Mouse (Mus musculus): ENCODE measurements around the gene Palm2. TPM values are rescaled to one million over a fixed set of nuclear protein-coding genes. Genes with fewer than 3 reads are reported as not detected.

Palm2 gene
- total RNA-seq, 1 experiment = 1.8 TPM

DNA sequence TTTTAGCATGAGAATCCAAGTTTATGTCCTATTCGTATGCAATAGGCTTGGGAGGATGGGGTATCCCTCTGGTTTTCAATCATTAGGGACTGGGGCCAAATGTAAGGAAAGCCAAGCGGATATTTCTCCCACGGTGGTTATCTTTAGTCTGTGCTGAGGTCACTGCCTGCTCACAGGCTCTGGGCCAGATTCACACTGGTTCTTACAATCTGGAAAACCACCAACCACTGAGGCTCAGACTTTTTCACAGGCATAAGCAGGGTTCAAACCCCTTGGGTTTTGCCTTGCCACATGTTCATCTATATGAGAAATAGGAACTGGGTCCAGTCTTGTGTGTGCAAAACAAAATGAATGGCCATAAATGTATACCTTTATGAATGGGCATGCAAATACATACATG, 90.4 kb downstream of the Palm2 start:
- DNase-seq (ENCODE audit: low read depth, low spot score) = no peak
- Histone ChIP-seq H3K27ac (ENCODE audit: insufficient read depth, low read depth, low read length, poor library complexity, severe bottlenecking) (no peak overlapping the region), H3K9ac (ENCODE audit: insufficient read depth, low read depth, low read length, poor library complexity, severe bottlenecking) (no peak overlapping the region), H3K36me3 (ENCODE audit: control insufficient read depth, insufficient read depth, low read length, poor library complexity, severe bottlenecking) (no peaks in the 10 kb centered on the region), H3K9me3 (ENCODE audit: control insufficient read depth, insufficient read depth, low read depth, low read length) (no peaks in the 10 kb centered on the region), H3K4me1 (ENCODE audit: control insufficient read depth in 2 of 2, insufficient read depth in 2 of 2, low read length in 2 of 2, poor library complexity in 1 of 2) (0 out of 4 replicates have a peak, but pooled peaks cover 0 to 2% of the 10 kb centered on the region in 2 experiments), H3K4me3 (ENCODE audit: insufficient read depth in 1 of 2, low read depth in 1 of 2, low read length in 2 of 2, poor library complexity in 1 of 2, severe bottlenecking in 1 of 2) (no peak overlapping the region)
- TF ChIP-seq CHD2 (IDR thresholded peaks at IDR 0.05; ENCODE audit: low read depth, low read length) (no peak), ZC3H11A (IDR thresholded peaks at IDR 0.05; ENCODE audit: borderline replicate concordance, low read depth, low read length) (no peak), HCFC1 (IDR thresholded peaks at IDR 0.05; ENCODE audit: borderline replicate concordance, insufficient read depth, low read length) (no peak), ZNF384 (IDR thresholded peaks at IDR 0.05; ENCODE audit: low read depth, low read length) (no peak), MAFK (IDR thresholded peaks at IDR 0.05; ENCODE audit: insufficient read depth, low read depth, low read length) (no peak)
- in situ Hi-C loops (cut with MboI; ENCODE audit: low sequenced_read_pairs in 2 of 2, unreplicated experiment in 2 of 2) = no loop called here

- Histone ChIP-seq H3K4me1 (ENCODE audit: control insufficient read depth in 2 of 2, insufficient read depth in 2 of 2, low read length in 2 of 2, poor library complexity in 1 of 2) (0 out of 4 replicates have a peak, but pooled peaks cover 0 to 2% of the 10 kb centered on the region in 2 experiments), H3K27ac (ENCODE audit: insufficient read depth, low read depth, low read length, poor library complexity, severe bottlenecking) (no peak overlapping the region), H3K9ac (ENCODE audit: insufficient read depth, low read depth, low read length, poor library complexity, severe bottlenecking) (no peak overlapping the region), H3K9me3 (ENCODE audit: control insufficient read depth, insufficient read depth, low read depth, low read length) (no peaks in the 10 kb centered on the region), H3K4me3 (ENCODE audit: insufficient read depth in 1 of 2, low read depth in 1 of 2, low read length in 2 of 2, poor library complexity in 1 of 2, severe bottlenecking in 1 of 2) (no peak overlapping the region), H3K36me3 (ENCODE audit: control insufficient read depth, insufficient read depth, low read length, poor library complexity, severe bottlenecking) (no peaks in the 10 kb centered on the region)
- no peak for TF ChIP-seq MAFK (IDR thresholded peaks at IDR 0.05; ENCODE audit: insufficient read depth, low read depth, low read length)
- TF ChIP-seq ZNF384 (IDR thresholded peaks at IDR 0.05; ENCODE audit: low read depth, low read length) = no peak
- no peak for TF ChIP-seq CHD2 (IDR thresholded peaks at IDR 0.05; ENCODE audit: low read depth, low read length)
- TF ChIP-seq ZC3H11A (IDR thresholded peaks at IDR 0.05; ENCODE audit: borderline replicate concordance, low read depth, low read length) = no peak
- TF ChIP-seq HCFC1 (IDR thresholded peaks at IDR 0.05; ENCODE audit: borderline replicate concordance, insufficient read depth, low read length) = no peak
- in situ Hi-C loops (cut with MboI; ENCODE audit: low sequenced_read_pairs in 2 of 2, unreplicated experiment in 2 of 2) = no loop called here
- no peak for DNase-seq (ENCODE audit: low read depth, low spot score)
Measured at GRCm38 (mm10) chr4:57525221-57526011, 91.4 kb downstream of the Palm2 start.

DNA sequence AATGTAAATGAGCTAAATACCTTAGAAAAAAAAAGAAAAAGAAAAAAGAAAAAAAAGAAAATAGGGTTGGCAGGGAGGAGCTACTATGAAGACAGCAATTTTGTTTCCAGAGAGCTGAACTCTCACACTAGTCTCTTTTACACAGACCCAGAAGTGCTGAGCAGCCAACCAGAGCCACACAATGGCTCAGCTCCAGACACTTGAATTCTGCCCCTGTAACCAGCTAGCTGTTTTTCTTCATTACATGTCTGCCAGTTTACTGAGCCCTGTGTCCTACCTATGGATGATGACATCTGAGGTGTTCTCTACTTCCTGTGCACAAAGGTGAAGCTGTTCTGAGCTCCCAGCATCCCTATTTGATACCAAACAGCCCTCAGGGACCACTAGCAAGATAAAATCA, 94.2 kb downstream of the Palm2 start:
- Histone ChIP-seq H3K4me3 (ENCODE audit: insufficient read depth in 1 of 2, low read depth in 1 of 2, low read length in 2 of 2, poor library complexity in 1 of 2, severe bottlenecking in 1 of 2) (no peak overlapping the region), H3K4me1 (ENCODE audit: control insufficient read depth in 2 of 2, insufficient read depth in 2 of 2, low read length in 2 of 2, poor library complexity in 1 of 2) (0 out of 4 replicates have a peak, but pooled peaks cover 0 to 2% of the 10 kb centered on the region in 2 experiments), H3K9me3 (ENCODE audit: control insufficient read depth, insufficient read depth, low read depth, low read length) (no peaks in the 10 kb centered on the region), H3K36me3 (ENCODE audit: control insufficient read depth, insufficient read depth, low read length, poor library complexity, severe bottlenecking) (no peaks in the 10 kb centered on the region), H3K9ac (ENCODE audit: insufficient read depth, low read depth, low read length, poor library complexity, severe bottlenecking) (no peak overlapping the region), H3K27ac (ENCODE audit: insufficient read depth, low read depth, low read length, poor library complexity, severe bottlenecking) (no peak overlapping the region)
- in situ Hi-C loops (cut with MboI; ENCODE audit: low sequenced_read_pairs in 2 of 2, unreplicated experiment in 2 of 2) = no loop called here
- DNase-seq (ENCODE audit: low read depth, low spot score) = no peak
- TF ChIP-seq CHD2 (IDR thresholded peaks at IDR 0.05; ENCODE audit: low read depth, low read length) (no peak), ZC3H11A (IDR thresholded peaks at IDR 0.05; ENCODE audit: borderline replicate concordance, low read depth, low read length) (no peak)

DNA sequence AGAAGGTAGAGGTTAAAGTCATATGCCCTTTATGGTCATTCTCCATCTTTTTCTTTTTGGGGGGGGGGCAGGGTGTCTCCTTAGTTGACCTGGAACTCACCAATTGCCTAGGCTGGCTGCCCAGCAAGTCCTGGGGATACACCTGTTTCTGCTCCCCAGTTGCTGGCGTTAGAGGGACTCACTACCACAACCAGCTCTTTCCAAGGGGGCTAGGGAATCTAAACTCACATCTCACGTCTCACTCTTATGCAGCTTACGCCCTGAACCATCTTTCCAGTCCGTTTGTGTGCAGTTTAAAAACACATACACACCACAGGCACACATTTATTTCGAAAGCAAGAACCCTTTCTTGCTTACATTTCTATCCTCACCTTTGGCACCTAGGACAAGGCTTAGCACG, 99.6 kb downstream of the Palm2 start:
- no peaks in the 10 kb centered on the region; a peak in 1 of 4 replicates for H3K4me1 ChIP-seq (ENCODE audit: control insufficient read depth in 2 of 2, insufficient read depth in 2 of 2, low read length in 2 of 2, poor library complexity in 1 of 2)
- H3K9me3 ChIP-seq (ENCODE audit: control insufficient read depth, insufficient read depth, low read depth, low read length) = no peaks in the 10 kb centered on the region
- H3K27ac ChIP-seq (ENCODE audit: insufficient read depth, low read depth, low read length, poor library complexity, severe bottlenecking) = no peak overlapping the region
- TF ChIP-seq ZNF384 (IDR thresholded peaks at IDR 0.05; ENCODE audit: low read depth, low read length) = no peak
- TF ChIP-seq HCFC1 (IDR thresholded peaks at IDR 0.05; ENCODE audit: borderline replicate concordance, insufficient read depth, low read length) = no peak
- TF ChIP-seq CHD2 (IDR thresholded peaks at IDR 0.05; ENCODE audit: low read depth, low read length) = no peak
- TF ChIP-seq MAFK (IDR thresholded peaks at IDR 0.05; ENCODE audit: insufficient read depth, low read depth, low read length) = no peak
- no peak for TF ChIP-seq ZC3H11A (IDR thresholded peaks at IDR 0.05; ENCODE audit: borderline replicate concordance, low read depth, low read length)
- in situ Hi-C loops (cut with MboI; ENCODE audit: low sequenced_read_pairs in 2 of 2, unreplicated experiment in 2 of 2) = no loop called here
- DNase-seq (ENCODE audit: low read depth, low spot score) = no peak
- no peaks in the 10 kb centered on the region for H3K36me3 ChIP-seq (ENCODE audit: control insufficient read depth, insufficient read depth, low read length, poor library complexity, severe bottlenecking)
- no peak overlapping the region for H3K9ac ChIP-seq (ENCODE audit: insufficient read depth, low read depth, low read length, poor library complexity, severe bottlenecking)
- no peak overlapping the region for H3K4me3 ChIP-seq (ENCODE audit: insufficient read depth in 1 of 2, low read depth in 1 of 2, low read length in 2 of 2, poor library complexity in 1 of 2, severe bottlenecking in 1 of 2)
